Mouse (Mus musculus) granulocyte monocyte progenitor cell, adult 5-6 weeks (primary cell): ENCODE data around the gene Phlpp1. TPM values are rescaled to one million over a fixed set of nuclear protein-coding genes. Genes with fewer than 3 reads are reported as not detected.

ENCODE experiments used
- ATAC-seq: replicated peaks from 2 replicates; pipeline ENCODE4 v1.8.0; 2016; ENCODE audit warnings: mild to moderate bottlenecking, moderate TSS enrichment, inconsistent platforms; ENCODE audit not compliant: poor library complexity, severe bottlenecking
- total RNA-seq, 2 experiments: library from RNA; stranded (forward) in 1 of 2; stranded (reverse) in 1 of 2; fragments of 200-712, 200-1000 nt in 1 of 2; fragments of >200 nt in 1 of 2; fragmentation: Nextera tagmentation in 1 of 2; gene quantifications; 2 replicates each; pipeline ENCODE4 v1.2.3; 2014 to 2017

The Phlpp1 gene
- total RNA-seq, 2 experiments from 2014 or later, result 1.7 to 2.2 TPM

DNA sequence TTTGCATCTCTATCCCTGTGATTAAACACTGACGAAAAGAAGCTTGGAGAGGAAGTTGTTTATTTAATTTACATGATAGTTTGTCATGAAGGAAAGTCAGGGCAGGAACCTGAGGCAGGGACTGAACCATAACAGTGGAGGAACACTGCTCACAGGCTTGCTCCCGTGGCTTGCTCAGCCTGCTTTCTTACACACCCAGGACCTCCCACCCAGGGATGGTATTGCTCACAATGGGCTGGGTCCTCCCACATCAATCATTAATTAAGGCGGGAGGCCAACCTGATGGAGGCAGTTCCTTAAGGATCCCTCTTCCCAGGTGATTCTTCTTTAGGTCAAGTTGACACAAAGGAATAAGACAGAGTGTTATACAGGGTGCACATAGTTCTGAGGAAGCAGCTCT lies 19.1 kb downstream of the Phlpp1 start:
- ATAC-seq, result no peak

DNA sequence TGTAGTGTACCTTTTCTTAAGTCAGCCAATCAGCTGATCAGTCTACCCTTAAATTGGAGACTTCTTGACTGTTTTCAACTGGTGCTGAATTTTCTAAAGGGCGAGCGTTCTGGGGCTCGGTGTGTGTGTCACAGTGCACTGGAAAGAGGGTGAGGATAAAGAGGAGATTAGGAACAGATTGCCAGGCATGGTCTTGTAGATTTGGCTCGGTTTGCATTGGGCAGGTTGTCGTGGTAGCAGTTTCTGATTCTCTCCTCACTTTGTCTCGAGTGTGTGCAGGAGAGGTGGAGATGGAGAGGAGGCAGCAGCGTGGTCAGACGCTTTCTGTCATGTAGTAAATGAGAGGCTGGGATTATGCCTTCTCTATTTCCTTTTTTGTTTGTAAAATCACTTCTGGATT lies 20.3 kb downstream of the Phlpp1 start:
- no peak for ATAC-seq

DNA sequence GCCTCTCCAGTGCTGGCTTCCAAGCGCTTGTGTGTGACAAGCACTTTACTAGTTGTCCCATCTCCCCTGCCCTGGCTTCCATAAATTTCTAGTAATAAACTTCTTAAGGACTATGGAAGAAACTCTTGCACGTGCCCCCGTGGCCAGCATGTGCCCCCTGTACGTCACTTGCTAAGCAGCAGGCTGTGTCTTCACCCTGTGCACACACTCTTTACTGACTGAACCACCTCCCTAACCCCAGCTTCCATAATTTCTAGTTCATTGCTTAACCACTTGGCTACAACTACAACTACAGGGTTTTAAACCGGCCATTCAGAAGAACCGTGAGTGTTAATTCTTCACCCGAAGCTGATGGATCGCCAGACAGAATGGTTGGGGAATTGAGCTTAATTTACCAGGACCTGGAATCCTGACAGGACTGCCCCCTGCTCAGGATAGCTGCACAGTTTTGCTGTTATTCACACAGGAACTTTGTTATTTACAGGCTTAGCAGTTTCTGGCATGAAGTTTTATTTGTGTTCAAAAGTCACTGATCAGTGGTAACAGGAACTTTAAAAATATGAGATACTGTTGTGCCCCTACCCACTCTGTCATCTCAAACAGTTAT lies 21.4 kb downstream of the Phlpp1 start:
- ATAC-seq, result no peak

DNA sequence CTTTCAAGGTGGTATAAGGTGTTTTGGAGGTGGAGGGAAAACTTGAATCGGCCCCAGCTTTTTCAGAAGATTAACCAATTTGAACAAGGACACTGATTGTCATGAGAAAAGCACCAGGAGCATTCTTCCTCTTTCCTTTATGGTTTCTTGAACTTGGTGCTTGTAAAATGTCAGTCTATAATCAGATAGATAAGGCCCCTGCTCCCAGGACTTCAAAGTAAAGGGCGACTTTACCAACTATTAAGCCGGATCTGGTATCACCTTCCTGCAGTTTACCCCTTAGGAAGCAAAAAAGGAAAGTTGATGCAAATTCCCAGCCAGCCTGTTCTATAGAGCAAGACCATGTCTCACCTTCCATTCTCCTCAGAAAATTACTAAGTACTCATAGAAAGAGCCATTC lies 21.9 kb downstream of the Phlpp1 start:
- ATAC-seq, result no peak

DNA sequence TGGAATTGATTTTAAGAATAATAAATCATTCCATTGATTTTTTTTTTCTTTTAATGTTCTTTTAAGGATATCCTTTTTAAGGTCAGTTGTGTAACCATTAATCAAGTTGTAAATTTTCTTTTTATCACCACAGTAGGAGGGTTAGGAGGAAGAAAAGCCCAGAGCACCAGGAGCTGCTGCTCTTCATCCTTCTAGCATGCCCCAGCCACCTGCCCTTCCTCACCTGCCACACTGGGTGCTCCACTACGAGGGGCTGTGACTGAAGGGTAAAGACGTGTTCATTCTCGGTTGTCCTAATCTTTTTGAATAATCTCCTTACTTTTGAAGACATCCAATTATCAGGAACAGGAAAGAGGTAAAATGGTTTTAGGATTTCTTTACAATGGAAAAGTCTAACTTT lies 22.7 kb downstream of the Phlpp1 start:
- ATAC-seq, result no peak

DNA sequence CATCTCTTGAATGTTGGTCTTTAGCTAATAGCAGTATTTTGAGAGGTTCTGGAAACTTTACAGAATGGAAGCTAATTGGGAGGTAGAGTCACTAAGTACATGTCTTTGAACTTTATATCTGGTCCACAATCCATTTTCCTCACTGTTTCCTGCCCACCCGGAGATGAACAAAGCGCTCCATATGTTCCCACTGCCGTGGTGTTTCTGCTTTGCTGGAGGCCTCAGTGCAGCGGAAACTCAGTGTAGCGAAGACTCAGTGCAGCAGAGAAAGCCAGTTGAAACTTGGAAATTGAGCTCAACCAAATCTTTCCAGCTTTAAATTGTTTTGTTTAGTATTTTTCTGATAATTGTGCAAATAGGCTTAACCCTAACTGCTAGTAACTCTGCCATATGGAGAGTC lies 26.4 kb downstream of the Phlpp1 start:
- no peak for ATAC-seq

DNA sequence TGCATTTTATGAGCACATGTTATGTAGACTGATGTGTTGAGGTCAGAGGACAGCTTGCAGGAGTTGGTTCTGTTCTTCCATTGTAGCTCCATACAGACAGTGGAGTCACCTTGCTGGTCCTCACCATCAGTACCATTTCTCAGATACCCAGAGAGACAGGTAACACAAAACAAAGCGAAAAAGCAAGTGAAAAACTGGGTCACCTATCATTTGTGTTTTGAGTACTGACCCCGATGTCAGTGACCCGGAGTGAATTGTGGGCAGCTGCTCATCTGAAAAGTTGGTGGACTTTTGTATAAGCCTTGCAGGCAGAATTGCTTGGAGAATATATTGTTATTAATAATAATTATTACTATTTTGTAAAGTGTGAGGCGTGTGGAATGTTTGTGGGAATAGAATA lies 27.6 kb downstream of the Phlpp1 start:
- ATAC-seq, result no peak

DNA sequence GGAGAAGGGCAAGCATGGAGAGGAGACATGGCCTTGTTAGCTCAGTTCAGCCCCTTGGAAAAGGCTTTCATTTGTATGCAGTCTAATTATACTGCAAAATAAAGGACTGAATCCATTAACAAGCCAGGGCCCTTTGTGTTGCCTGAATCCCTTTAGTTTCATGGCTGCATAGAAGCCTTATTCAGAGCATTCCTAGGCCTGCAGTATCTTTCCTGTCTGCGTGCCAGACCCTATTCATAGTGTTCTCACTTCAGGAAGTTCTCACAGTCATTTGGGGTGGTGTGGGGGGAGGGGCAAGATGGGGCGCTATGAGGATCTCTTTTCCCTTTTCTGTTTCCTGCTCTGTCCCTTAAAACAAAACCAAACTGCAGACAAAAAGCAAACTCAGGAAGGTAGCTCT lies 28.1 kb downstream of the Phlpp1 start:
- ATAC-seq, result peak; percentile 40; the same call in 1 of the 2 replicates

DNA sequence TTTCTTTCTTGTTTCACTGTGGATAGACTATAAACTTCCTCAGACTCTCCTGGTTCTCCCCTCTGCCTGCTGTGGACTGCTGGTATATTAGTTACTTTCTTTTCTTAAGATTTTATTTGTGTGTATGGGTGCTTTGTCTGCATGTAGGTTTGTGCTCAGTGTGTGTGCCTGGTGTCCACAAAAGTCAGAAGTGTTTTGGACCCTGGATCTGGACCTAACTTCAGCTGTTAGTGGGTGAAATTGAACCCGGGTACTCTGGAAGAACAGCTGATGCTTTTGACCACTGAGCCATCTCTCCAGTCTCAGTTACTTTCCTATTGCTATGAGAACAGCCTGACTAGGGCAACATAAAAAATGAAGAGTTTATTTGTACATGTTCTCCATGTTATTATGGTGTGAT lies 29.5 kb downstream of the Phlpp1 start:
- no peak for ATAC-seq

DNA sequence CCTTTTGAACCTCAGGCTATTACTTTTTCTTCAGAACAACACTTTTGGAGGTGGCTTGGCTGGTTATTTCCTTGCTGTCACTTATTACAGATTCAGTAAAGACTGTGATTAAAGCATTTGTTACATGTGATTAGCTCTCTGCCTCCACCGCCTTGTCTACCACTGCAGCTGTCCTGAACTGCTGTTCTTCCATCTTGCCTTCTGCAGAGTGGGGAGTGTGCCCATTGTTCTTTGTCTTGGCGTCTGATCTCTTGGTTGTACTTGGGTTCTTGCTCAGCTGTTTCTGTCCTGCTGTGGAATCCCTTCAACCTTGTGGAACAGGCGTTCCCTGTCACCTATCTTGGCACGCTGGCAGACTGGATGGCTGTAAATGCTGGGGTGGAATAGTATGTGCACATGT lies 30.4 kb downstream of the Phlpp1 start:
- no peak for ATAC-seq

DNA sequence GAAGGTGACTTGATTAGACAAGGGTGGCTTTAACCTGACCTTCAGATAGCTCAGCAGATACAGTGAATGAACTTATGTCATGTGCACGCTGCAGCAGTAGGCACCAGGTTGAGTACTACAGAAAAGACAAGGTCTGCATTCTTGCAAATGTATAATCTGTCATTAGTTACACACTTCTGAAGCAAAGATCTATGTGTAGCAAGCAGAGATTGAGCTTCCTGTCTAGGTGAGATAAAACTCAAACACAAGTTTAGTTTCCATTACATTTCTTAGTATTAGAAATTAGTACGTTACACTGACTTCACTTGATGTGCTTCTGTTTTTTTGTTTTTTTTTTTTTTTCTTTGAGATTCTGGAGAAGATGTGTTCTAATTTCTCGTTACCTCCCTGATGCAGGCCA lies 32.4 kb downstream of the Phlpp1 start:
- ATAC-seq, result no peak

DNA sequence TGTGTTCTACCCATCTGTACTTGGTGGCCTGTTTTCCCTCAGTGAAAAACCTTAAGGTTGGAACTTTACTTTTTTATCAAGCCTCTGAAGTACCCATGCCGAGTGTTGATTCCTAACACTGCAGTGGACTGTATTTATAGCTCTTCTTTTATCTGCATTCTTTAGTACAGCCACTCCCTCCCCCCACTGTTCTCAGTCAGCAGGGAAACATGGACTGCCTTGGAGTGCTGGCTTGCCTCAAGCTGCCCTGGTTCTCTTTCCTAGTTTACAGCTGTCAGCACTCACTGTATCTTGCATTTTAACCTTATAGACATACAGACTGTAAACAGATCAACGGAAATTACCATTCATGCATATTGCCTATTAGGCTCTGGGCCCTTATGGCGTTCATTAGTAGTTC lies 32.8 kb downstream of the Phlpp1 start:
- ATAC-seq, result no peak

DNA sequence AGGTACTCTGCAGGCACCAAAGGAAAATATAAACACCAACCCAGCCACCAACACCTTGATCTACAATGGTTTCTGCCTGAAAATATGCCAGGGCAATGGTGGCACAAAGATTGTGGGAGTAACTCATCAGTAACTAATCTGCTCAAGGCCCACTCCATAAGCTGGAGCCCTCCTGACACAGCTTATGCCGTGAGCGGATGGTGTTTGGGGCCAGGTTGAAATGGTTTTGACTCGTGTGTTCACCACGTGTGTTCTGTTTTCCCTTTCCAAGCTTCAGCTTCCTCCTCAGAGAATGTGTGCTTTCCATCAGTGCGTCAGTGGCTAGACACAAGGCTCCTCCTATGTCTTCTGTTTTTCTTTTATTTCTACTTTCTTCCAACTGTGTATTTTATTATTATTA lies 37.0 kb downstream of the Phlpp1 start:
- ATAC-seq, result no peak

DNA sequence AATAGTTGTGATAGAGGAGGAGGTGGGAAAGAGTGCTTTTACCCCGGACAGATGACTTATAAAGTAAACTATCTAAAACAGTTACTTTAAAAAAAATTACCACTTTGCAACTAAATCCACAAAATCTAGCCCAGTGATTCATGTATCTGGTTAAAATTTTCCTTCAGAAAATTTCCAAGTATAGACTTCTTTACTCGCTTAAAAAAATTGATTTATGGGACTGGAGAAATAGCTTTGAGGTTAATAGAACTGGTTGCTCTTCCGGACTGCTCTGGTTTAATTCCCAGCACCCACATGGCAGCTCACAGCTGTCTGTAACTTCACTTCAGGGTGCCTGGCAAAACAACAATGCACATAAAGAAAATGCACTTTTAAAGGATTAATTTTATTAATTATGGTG lies 38.9 kb downstream of the Phlpp1 start:
- ATAC-seq, result no peak

DNA sequence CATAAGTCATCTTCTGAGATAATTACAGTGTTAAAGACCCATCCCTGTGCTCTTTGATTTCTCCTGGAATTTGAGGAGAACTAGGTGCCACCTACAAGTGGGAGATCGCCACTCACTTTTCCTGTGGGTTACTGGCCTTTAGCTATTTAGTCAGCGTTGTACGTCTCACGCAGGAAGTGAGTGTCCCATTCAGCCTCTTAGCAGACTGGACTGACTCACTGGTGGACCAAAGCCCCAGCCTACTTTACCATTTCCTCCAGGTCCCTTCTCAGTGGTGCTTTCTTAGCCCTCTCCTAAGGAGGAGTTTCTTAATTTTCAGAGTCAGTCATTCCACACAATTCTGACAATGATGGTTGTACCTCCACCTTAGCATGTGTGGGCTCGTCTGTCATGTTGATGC lies 39.6 kb downstream of the Phlpp1 start:
- no peak for ATAC-seq

DNA sequence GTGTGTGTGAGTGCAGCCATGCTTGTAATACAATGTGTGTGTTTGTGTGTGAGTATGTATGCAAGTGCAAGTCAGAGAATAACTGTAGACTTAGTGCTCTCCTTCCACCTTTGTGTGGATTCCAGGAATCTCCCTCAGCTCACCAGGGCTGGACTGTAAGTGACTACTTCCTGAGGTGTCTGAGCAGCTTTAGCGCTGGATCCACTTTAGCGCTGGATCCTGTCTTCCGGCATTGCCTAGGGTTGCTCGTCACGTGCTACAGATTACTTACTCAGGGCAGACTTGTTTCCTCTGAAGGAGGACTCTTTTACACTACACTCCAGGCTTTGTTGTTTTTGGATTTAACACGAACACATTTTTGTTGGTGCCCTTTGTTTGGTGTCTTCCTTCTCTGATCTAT lies 48.9 kb downstream of the Phlpp1 start:
- no peak for ATAC-seq

DNA sequence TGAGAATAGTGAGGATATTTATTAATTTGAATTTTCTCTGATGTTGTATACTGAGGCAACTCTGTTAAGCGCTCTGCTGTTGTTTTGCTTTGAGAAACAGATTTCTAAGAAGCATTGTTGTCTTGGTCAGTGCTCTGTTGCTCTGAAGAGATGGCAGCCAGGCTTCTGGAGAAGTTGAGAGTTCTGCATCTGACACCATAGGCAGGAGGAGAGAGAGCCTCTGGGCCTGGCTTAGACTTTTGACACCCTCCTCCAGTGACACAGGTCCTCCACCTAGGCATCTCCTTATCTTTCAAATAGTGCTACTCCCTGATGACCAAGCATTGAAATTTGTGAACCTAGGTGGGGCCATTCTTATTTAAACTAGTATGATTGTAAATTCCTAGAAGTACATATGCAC lies 49.8 kb downstream of the Phlpp1 start:
- ATAC-seq, result no peak

DNA sequence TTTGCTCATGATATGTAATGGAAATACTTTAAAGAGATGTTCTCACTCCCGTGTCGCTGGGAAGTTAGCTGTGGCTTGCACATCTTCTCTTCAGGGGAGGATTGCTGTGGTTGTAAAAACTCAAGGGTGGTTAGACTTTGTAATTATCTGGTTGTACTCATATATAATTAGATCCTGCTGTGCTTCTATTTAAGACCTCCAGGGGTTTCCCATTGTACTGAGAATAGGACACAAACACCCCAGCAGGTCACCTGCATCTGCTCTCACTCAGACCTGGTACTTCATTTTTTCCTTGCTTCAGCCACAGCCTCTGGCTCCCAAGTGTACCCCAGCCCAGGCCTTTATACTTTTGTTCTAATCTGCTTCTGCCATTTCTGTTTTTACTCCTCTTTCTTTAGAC lies 50.4 kb downstream of the Phlpp1 start:
- ATAC-seq, result no peak

DNA sequence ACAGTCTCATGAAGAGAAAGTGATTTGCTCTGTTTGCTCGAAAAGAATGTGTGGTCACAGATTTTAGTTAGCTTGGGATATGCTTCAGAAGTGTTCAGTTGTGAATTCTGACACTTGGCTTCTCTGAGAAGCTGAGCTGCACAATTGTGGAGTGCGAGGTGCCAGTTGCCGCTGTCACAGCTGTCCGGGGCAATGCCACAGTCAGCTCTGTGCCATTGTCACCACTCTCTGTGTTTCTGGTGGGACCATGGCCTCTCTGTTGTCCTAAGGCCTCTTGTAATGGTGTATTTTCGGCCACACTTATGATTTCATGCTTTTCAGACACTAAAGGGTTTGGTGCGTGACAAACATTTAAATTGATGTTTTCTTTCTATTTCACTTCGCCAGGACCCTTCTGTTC lies 55.1 kb downstream of the Phlpp1 start:
- ATAC-seq, result no peak

DNA sequence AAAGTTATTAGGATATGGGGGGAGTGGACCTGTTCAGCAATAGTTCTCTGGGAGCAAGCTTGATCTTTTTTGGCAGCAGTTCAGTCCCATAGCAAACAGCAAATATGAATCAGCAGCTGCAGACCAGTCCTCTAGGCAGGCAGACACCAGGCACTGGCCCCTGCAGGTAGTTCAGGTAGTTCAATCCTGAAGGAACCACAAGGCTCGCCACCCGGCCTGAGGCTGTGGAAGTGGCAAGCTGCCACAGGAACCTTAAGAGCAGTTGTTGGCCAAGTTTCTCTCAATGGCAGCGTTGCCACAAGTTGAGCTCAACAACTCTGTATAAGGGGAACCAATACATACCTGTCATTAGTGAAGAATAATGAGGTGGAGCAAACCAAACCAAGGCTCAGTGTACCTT lies 58.8 kb downstream of the Phlpp1 start:
- ATAC-seq, result no peak

DNA sequence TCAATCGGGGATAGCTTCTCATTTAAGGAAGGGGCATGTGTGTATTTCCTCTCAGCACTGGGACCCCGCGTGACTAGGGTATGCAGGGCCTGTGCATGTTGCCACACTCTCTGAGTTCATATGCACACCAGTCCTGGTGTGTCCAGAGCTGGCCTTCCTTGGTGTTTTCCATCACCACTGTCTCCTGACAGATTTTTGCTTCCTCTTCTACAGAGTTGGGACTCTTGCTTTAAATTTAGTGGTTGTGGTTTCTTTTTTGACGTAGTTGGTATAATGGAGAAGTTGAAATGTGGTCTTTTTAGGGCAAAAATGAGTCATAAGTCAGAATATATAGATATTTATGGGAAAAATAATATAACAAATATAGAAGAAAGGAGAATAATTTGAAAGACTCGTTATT lies 59.8 kb downstream of the Phlpp1 start:
- ATAC-seq, result peak; percentile 99

DNA sequence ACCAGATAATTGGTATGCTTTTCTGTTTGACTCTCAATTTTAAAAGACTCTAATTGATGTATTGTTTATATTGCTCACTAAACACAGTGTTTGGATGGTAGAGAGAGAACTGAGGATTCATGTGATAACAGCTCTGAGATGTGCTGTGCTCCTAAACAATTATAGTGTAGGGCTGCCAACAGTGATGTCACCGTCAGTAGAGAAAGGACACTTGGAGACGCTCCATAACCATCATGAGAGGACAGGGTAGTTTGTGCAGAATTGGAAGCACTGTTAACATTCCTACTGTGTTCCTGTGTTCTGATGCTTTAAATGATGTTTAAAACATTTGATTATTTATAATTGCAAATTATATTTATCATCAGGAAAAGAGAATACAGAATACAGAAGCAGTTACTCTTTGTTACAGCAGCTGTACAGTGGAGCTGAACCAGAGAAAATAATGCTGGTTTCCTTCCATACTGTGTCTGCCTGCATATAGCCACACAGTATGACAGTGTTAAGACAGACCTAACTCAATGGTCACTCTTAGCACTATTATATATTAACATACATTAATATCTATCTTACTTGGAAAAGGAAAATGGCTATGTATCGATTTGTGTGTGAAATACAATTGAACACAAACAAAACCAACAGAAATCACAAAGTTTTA lies 60.4 kb downstream of the Phlpp1 start:
- no peak for ATAC-seq

DNA sequence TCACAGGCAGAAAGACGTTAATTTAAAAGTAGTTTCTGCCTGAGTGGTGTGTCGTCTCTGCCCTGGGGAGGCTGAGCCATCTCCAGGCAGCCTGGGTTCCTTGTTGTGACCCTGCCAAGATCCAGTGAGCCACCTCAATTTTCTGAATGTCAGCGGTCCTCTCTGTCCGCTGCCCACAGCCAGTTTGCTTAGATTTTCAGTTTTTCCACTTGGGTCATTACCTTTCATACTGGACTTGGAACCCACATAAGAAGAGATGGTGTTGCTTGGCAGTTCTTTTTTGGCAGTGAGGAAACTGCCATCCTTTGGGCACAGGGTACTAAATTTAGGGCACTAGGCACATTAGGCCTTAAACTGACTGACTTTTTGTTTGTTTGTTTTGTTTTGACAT lies 60.9 kb downstream of the Phlpp1 start:
- no peak for ATAC-seq
